Mouse (Mus musculus): ENCODE results near the gene Sdf4. TPM values are rescaled to one million over a fixed set of nuclear protein-coding genes. Genes with fewer than 3 reads are reported as not detected.

Sdf4 gene
- polyA plus RNA-seq (2011; ENCODE audit: insufficient read depth, insufficient read length, low replicate concordance, missing spikeins) = 60.1 and 111 TPM in 2 replicates

- Histone ChIP-seq H3K4me3 (replicated peaks; ENCODE audit: control insufficient read depth, low read depth, low read length) (peak within 1 kb of the TSS; percentile 99), H3K4me1 (ENCODE audit: control insufficient read depth, insufficient read depth, low read length) (peaks cover 8% of the 10 kb centered on the region), H3K27ac (ENCODE audit: control insufficient read depth, insufficient read depth, low read depth, low read length, poor library complexity) (peak within 1 kb of the TSS; percentile 100)
- TF ChIP-seq CTCF (IDR thresholded peaks at IDR 0.05; ENCODE audit: control insufficient read depth, insufficient read depth, low read length) (peak; percentile 73), POLR2A (IDR thresholded peaks at IDR 0.05; ENCODE audit: borderline replicate concordance, control insufficient read depth, low read depth, low read length) (peak; percentile 64; the same call in 1 of the 2 replicates)
- under 1% methylated on average over 99 of the region's 99 CpGs for WGBS
Measured at GRCm38 (mm10) chr4:155992241-155992905, at the start of gene Sdf4, which contains the start of gene B3galt6. TSS of gene Sdf4 (plus strand) at chr4:155992872. TSS of gene B3galt6 (minus strand) at chr4:155992649.

GRCm38 (mm10) chr4:155943049-155943452 lies 49.6 kb upstream of the Sdf4 start:
- peak overlapping the region; percentile 77 for H3K4me3 ChIP-seq (replicated peaks; ENCODE audit: control insufficient read depth, low read depth, low read length)
- H3K27ac ChIP-seq (ENCODE audit: control insufficient read depth, insufficient read depth, low read depth, low read length, poor library complexity) = peak overlapping the region; percentile 51
- peaks cover 3% of the 10 kb centered on the region for H3K4me1 ChIP-seq (ENCODE audit: control insufficient read depth, insufficient read depth, low read length)
- TF ChIP-seq POLR2A (IDR thresholded peaks at IDR 0.05; ENCODE audit: borderline replicate concordance, control insufficient read depth, low read depth, low read length) (no peak), CTCF (IDR thresholded peaks at IDR 0.05; ENCODE audit: control insufficient read depth, insufficient read depth, low read length) (no peak)
- 3% methylated on average over 17 of the region's 17 CpGs for WGBS

GRCm38 (mm10) chr4:155943534-155944249 lies 49.0 kb upstream of the Sdf4 start, which contains the start of gene Ube2j2:
TSS of gene Ube2j2 (plus strand) at chr4:155943831.
- Histone ChIP-seq H3K4me3 (replicated peaks; ENCODE audit: control insufficient read depth, low read depth, low read length) (peak within 1 kb of the TSS; percentile 77), H3K4me1 (ENCODE audit: control insufficient read depth, insufficient read depth, low read length) (peaks cover 3% of the 10 kb centered on the region), H3K27ac (ENCODE audit: control insufficient read depth, insufficient read depth, low read depth, low read length, poor library complexity) (peak within 1 kb of the TSS; percentile 73)
- WGBS = under 1% methylated on average over 85 of the region's 85 CpGs
- TF ChIP-seq POLR2A (IDR thresholded peaks at IDR 0.05; ENCODE audit: borderline replicate concordance, control insufficient read depth, low read depth, low read length) (peak; percentile 91; the same call in 1 of the 2 replicates), CTCF (IDR thresholded peaks at IDR 0.05; ENCODE audit: control insufficient read depth, insufficient read depth, low read length) (no peak)

- 1% methylated on average over 17 of the region's 17 CpGs for WGBS
- peak overlapping the region; percentile 73 for H3K27ac ChIP-seq (ENCODE audit: control insufficient read depth, insufficient read depth, low read depth, low read length, poor library complexity)
- peak overlapping the region; percentile 77 for H3K4me3 ChIP-seq (replicated peaks; ENCODE audit: control insufficient read depth, low read depth, low read length)
- peaks cover 3% of the 10 kb centered on the region for H3K4me1 ChIP-seq (ENCODE audit: control insufficient read depth, insufficient read depth, low read length)
- no peak for TF ChIP-seq POLR2A (IDR thresholded peaks at IDR 0.05; ENCODE audit: borderline replicate concordance, control insufficient read depth, low read depth, low read length)
Measured at GRCm38 (mm10) chr4:155944271-155944670, 48.4 kb upstream of the Sdf4 start.

GRCm38 (mm10) chr4:155947094-155947493 lies 45.6 kb upstream of the Sdf4 start:
- peaks cover 3% of the 10 kb centered on the region for H3K4me1 ChIP-seq (ENCODE audit: control insufficient read depth, insufficient read depth, low read length)
- H3K27ac ChIP-seq (ENCODE audit: control insufficient read depth, insufficient read depth, low read depth, low read length, poor library complexity) = no peak overlapping the region
- H3K4me3 ChIP-seq (replicated peaks; ENCODE audit: control insufficient read depth, low read depth, low read length) = no peak overlapping the region
- TF ChIP-seq POLR2A (IDR thresholded peaks at IDR 0.05; ENCODE audit: borderline replicate concordance, control insufficient read depth, low read depth, low read length) = no peak

- Histone ChIP-seq H3K4me3 (replicated peaks; ENCODE audit: control insufficient read depth, low read depth, low read length) (no peak overlapping the region), H3K27ac (ENCODE audit: control insufficient read depth, insufficient read depth, low read depth, low read length, poor library complexity) (no peak overlapping the region), H3K4me1 (ENCODE audit: control insufficient read depth, insufficient read depth, low read length) (no peaks in the 10 kb centered on the region)
- TF ChIP-seq CTCF (IDR thresholded peaks at IDR 0.05; ENCODE audit: control insufficient read depth, insufficient read depth, low read length) (no peak), POLR2A (IDR thresholded peaks at IDR 0.05; ENCODE audit: borderline replicate concordance, control insufficient read depth, low read depth, low read length) (no peak)
- 95% methylated on average over 6 of the region's 6 CpGs for WGBS
Measured at GRCm38 (mm10) chr4:155955491-155955890, 37.2 kb upstream of the Sdf4 start.

- Histone ChIP-seq H3K27ac (ENCODE audit: control insufficient read depth, insufficient read depth, low read depth, low read length, poor library complexity) (no peak overlapping the region), H3K4me3 (replicated peaks; ENCODE audit: control insufficient read depth, low read depth, low read length) (no peak overlapping the region), H3K4me1 (ENCODE audit: control insufficient read depth, insufficient read depth, low read length) (no peaks in the 10 kb centered on the region; the same call in 1 of the 2 replicates)
- TF ChIP-seq POLR2A (IDR thresholded peaks at IDR 0.05; ENCODE audit: borderline replicate concordance, control insufficient read depth, low read depth, low read length) (no peak), CTCF (IDR thresholded peaks at IDR 0.05; ENCODE audit: control insufficient read depth, insufficient read depth, low read length) (peak; percentile 90)
- WGBS = 1% methylated on average over 5 of the region's 5 CpGs
Measured at GRCm38 (mm10) chr4:155959275-155959674, 33.4 kb upstream of the Sdf4 start.

- TF ChIP-seq POLR2A (IDR thresholded peaks at IDR 0.05; ENCODE audit: borderline replicate concordance, control insufficient read depth, low read depth, low read length) (peak; percentile 65), CTCF (IDR thresholded peaks at IDR 0.05; ENCODE audit: control insufficient read depth, insufficient read depth, low read length) (no peak)
- WGBS = 2% methylated on average over 41 of the region's 42 CpGs
Measured at GRCm38 (mm10) chr4:155962167-155962971, 30.3 kb upstream of the Sdf4 start, which contains the start of gene C1qtnf12. TSS of gene C1qtnf12 (plus strand) at chr4:155962318.

More at GRCm38 (mm10) chr4:155962167-155962971, 30.3 kb upstream of the Sdf4 start, which contains the start of gene C1qtnf12:
- Histone ChIP-seq H3K4me3 (replicated peaks; ENCODE audit: control insufficient read depth, low read depth, low read length) (peak within 1 kb of the TSS; percentile 58), H3K27ac (ENCODE audit: control insufficient read depth, insufficient read depth, low read depth, low read length, poor library complexity) (peak within 1 kb of the TSS; percentile 41), H3K4me1 (ENCODE audit: control insufficient read depth, insufficient read depth, low read length) (no peaks in the 10 kb centered on the region; the same call in 1 of the 2 replicates)
